Mouse (Mus musculus): Measurements from ENCODE around the gene Gm7298. TPM values are rescaled to one million over a fixed set of nuclear protein-coding genes. Genes with fewer than 3 reads are reported as not detected.
"Not testable (repeated sequence)": the region's sequence is repeated elsewhere in the genome, so short reads cannot be mapped to it uniquely, and the experiment has no call there.

Gene Gm7298
- not detected in 2 replicates for polyA plus RNA-seq (2015; fragmentation: Nextera tagmentation; extraction: Ambion mirVana)

GRCm38 (mm10) chr6:121732632-121733031, at the start of gene Gm7298:
Gene Gm7298 (plus strand): TSS chr6:121732932.
- Histone ChIP-seq H3K9me3 (no peaks in the 10 kb centered on the region), H3K27me3 (no peaks in the 10 kb centered on the region), H3K9ac (no peak within 1 kb of the TSS), H3K27ac (no peak within 1 kb of the TSS), H3K4me3 (no peak within 1 kb of the TSS), H3K4me2 (no peak within 1 kb of the TSS), H3K4me1 (no peaks in the 10 kb centered on the region), H3K36me3 (no peaks in the 10 kb centered on the region)
- no peak for ATAC-seq (ENCODE audit: insufficient number of reproducible peaks, insufficient read depth, low FRiP score, low TSS enrichment, low read depth)
- 71% methylated on average over 3 of the region's 3 CpGs for WGBS

DNA sequence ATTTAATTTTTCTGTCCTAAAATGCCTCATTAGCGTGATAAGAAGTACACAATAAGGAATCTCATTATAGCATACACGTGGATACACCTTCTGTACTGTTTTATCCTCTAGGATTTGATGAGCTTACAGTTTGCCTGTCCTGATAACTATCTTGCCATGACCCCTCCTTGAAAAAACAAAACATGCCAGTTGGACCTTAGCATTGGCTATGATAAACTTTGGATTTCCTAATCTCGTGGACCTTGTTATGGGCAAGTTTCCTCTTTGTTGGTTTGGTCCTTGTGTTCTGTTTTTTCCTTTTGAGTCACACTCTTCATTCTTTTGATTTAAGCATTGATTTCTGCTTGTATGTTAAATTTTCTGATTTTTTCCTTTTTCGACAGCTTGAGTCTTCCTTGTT, 95.3 kb downstream of the Gm7298 start:
- H3K36me3 ChIP-seq = no peaks in the 10 kb centered on the region
- WGBS = 73% methylated on average over 4 of the region's 4 CpGs
- ATAC-seq (ENCODE audit: insufficient number of reproducible peaks, insufficient read depth, low FRiP score, low TSS enrichment, low read depth) = no peak

GRCm38 (mm10) chr6:121836361-121836760, 103.6 kb downstream of the Gm7298 start:
- H3K9me3 ChIP-seq = no peaks in the 10 kb centered on the region; the same call in 1 of the 2 replicates
- H3K27me3 ChIP-seq = no peaks in the 10 kb centered on the region
- no peaks in the 10 kb centered on the region for H3K4me1 ChIP-seq
- H3K36me3 ChIP-seq = no peaks in the 10 kb centered on the region
- WGBS = 80% methylated on average over 1 of the region's 1 CpGs
- no peak overlapping the region for H3K4me2 ChIP-seq
- H3K9ac ChIP-seq = no peak overlapping the region
- ATAC-seq (ENCODE audit: insufficient number of reproducible peaks, insufficient read depth, low FRiP score, low TSS enrichment, low read depth) = no peak
- no peak overlapping the region for H3K27ac ChIP-seq
- no peak overlapping the region for H3K4me3 ChIP-seq

More for the DNA sequence above, 95.3 kb downstream of the Gm7298 start:
- Histone ChIP-seq H3K4me3 (no peak overlapping the region), H3K4me1 (no peaks in the 10 kb centered on the region), H3K4me2 (no peak overlapping the region), H3K9me3 (no peaks in the 10 kb centered on the region; the same call in 1 of the 2 replicates), H3K27ac (no peak overlapping the region), H3K9ac (no peak overlapping the region), H3K27me3 (no peaks in the 10 kb centered on the region)

DNA sequence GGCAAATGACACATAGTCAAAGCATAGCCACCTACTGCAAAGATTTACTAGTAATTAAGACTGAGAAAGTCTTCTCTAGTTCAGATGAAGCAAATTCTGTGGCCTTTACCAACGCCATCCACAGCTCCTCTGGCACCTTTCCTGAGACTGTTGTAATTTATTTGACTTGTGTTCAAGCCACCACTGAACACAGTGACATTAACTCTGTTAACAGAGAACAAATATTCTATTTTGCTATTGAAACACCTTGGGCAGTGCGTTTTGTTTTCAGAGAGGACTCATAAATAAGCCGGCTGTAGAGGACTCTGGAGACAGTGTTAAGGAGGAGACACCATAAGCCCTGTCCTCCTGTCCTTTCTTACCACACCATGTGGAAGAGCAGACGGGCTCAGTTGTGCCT, 105.5 kb downstream of the Gm7298 start, which contains the start of gene Mug1:
Mug1 (plus strand) TSS at position 271 of the 400 bp plus-strand sequence.
- not testable (repeated sequence) for H3K9ac ChIP-seq; H3K4me1 ChIP-seq; H3K9me3 ChIP-seq; ATAC-seq (ENCODE audit: insufficient number of reproducible peaks, insufficient read depth, low FRiP score, low TSS enrichment, low read depth); H3K36me3 ChIP-seq; H3K27ac ChIP-seq; H3K27me3 ChIP-seq; H3K4me2 ChIP-seq; H3K4me3 ChIP-seq
- 79% methylated on average over 4 of the region's 4 CpGs for WGBS

Other genes with a start within 250 kb of the Gm7298 start
- 2.0 and 2.5 TPM in 2 replicates for gene A2m, start 97.6 kb upstream of the Gm7298 start, polyA plus RNA-seq (2015; fragmentation: Nextera tagmentation; extraction: Ambion mirVana)
- gene Mug1, start 105.6 kb downstream of the Gm7298 start, polyA plus RNA-seq (2015; fragmentation: Nextera tagmentation; extraction: Ambion mirVana) = not detected in 2 replicates

Data from embryonic facial prominence, embryonic 13.5 days (tissue).